Mouse (Mus musculus) cerebellum, postnatal 36 days (tissue): ENCODE results near the gene Cdip1.
A peak's percentile ranks its signal among the peaks of the same experiment; 100 is the strongest.

ENCODE experiments used
- DNase-seq, 2 experiments: peaks; one replicate each; pipeline ENCODE4 v3.0.0; 2021 to 2022; ENCODE audit warnings: mixed read lengths in 2 of 2

Cdip1 gene

GRCm38 (mm10) chr16:4713861-4714710, 76.0 kb downstream of the Cdip1 start:
- DNase-seq = peak; percentile 55 to 63

- DNase-seq = no peak
Observed at GRCm38 (mm10) chr16:4711173-4711572, 78.9 kb downstream of the Cdip1 start.

GRCm38 (mm10) chr16:4705541-4705940, 84.6 kb downstream of the Cdip1 start:
- no peak for DNase-seq

GRCm38 (mm10) chr16:4702646-4703045, 87.4 kb downstream of the Cdip1 start:
- DNase-seq = no peak

GRCm38 (mm10) chr16:4701211-4701610, 88.9 kb downstream of the Cdip1 start:
- no peak for DNase-seq
